In the genomic region with DNA sequence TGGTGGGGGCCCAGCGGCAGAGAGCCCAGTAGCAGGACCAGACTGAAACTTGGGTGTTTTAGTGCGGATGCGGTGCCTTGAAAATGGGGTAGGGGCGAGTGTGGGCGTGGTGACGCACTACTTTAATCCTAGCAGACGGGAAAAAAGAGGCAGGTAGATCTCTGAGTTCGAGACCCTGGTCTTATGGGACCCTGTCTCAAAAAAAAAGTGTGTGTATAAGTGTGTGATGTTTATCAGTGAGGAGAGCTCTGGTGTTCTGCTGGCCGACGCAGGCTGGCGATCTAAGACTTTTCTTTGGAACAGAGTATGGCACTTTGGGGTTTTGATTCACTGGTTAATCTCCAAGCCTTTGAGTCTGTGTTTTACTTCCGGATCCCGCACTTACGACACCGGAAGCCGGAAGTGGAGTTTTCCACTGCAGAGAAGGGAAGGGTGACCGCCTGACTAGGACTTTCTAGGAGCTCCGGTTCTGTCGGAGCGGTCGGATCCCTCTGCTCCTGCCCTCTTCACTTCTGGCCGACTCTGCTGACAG, we compare ENCODE assay signal across 8 mouse cellular contexts. TPM values are rescaled to one million over a fixed set of nuclear protein-coding genes. Genes with fewer than 3 reads are reported as not detected.
DNase-seq lines count a peak whose midpoint lies in the region; ATAC-seq and TF ChIP-seq lines count a peak whose summit lies in the region.

No protein-coding gene starts in this region.

- H3K4me1 ChIP-seq in cortical plate, adult 2 months (ENCODE audit: control insufficient read depth, insufficient read depth, low read length) = no peaks in the 10 kb centered on the region
- peaks cover 43% of the 10 kb centered on the region for H3K4me1 ChIP-seq in megakaryocyte, embryonic 14.5 days

- H3K27ac ChIP-seq in cortical plate, adult 2 months (ENCODE audit: insufficient read depth, low read length) = peak overlapping the region; percentile 93

- peak overlapping the region; percentile 86 for H3K4me3 ChIP-seq in cortical plate, adult 2 months (ENCODE audit: insufficient read depth, low read length)
- peak overlapping the region; percentile 94 for H3K4me3 ChIP-seq in megakaryocyte, embryonic 14.5 days (replicated peaks)

- no peak for TF ChIP-seq CTCF in cortical plate, adult 2 months (IDR thresholded peaks at IDR 0.05; ENCODE audit: extremely low read depth, insufficient read depth, low read length)

- peaks cover 53% of the 10 kb centered on the region for H3K36me3 ChIP-seq in megakaryocyte, embryonic 14.5 days (replicated peaks; ENCODE audit: low read length)

- TF ChIP-seq POLR2A in cortical plate, adult 2 months (IDR thresholded peaks at IDR 0.05; ENCODE audit: extremely low read depth, insufficient read depth, low read length) = peak; percentile 55

- 0 out of 2 replicates have a peak, but pooled peaks cover 7% of the 10 kb centered on the region for H3K9me3 ChIP-seq in megakaryocyte, embryonic 14.5 days

- ATAC-seq in activated CD4-positive, CD25-positive, alpha-beta regulatory T cell, adult 4 months = peak; percentile 63
- ATAC-seq in inflammation-experienced regulatory T-cells, adult 6 months = peak; percentile 71

- peak; percentile 64 for DNase-seq in gastrocnemius, postnatal 14 days
- peak; percentile 51 to 74 for DNase-seq in left cerebral cortex, adult 9 months (ENCODE audit: low spot score in 2 of 2)
- peak; percentile 74 to 85 for DNase-seq in right cerebral cortex, postnatal 10 days (ENCODE audit: low spot score in 2 of 2)
- peak; percentile 66 for DNase-seq in yolk sac, embryonic 10.5 days (ENCODE audit: low spot score)

- intact Hi-C loops in gastrocnemius, postnatal 14 days (cut with DNase I; ENCODE audit: low total_unique reads) = no loop called here

- H3K27me3 ChIP-seq in megakaryocyte, embryonic 14.5 days (replicated peaks) = peaks cover 25% of the 10 kb centered on the region

RNA-seq across cellular contexts. Expression of gene G6pdx, which starts 0.4 kb away (rescaled TPM):
- polyA plus RNA-seq in activated CD4-positive, CD25-positive, alpha-beta regulatory T cell, adult 4 months (2017; shearing (Covaris generic)) = 10 to 100 TPM; 31.7 to 37.7 TPM
- polyA plus RNA-seq in cortical plate, adult 2 months (2012; rRNA removed) = 27.4 and 31.2 TPM in 2 replicates
- total RNA-seq in gastrocnemius, postnatal 14 days (2021) = 1 to 10 TPM; 4.7 to 5.7 TPM
- polyA plus RNA-seq in inflammation-experienced regulatory T-cells, adult 6 months (2017; shearing (Covaris generic)) = 10 to 100 TPM; 25.4 to 32.9 (median 31.4) TPM
- 5.2 and 16.4 TPM in 2 replicates for polyA plus RNA-seq in megakaryocyte, embryonic 14.5 days (2012; ENCODE audit: insufficient read depth, low replicate concordance)

RNA-seq across cellular contexts. Expression of gene Ikbkg, which starts 36.3 kb away (rescaled TPM):
- polyA plus RNA-seq in activated CD4-positive, CD25-positive, alpha-beta regulatory T cell, adult 4 months (2017; shearing (Covaris generic)) = 10 to 100 TPM; 35.4 to 38.5 TPM
- 21.3 and 22.1 TPM in 2 replicates for polyA plus RNA-seq in cortical plate, adult 2 months (2012; rRNA removed)
- 10 to 100 TPM; 21.9 to 23.5 TPM for total RNA-seq in gastrocnemius, postnatal 14 days (2021)
- 10 to 100 TPM; 34.9 to 43.6 (median 39.3) TPM for polyA plus RNA-seq in inflammation-experienced regulatory T-cells, adult 6 months (2017; shearing (Covaris generic))
- 16.4 and 19.2 TPM in 2 replicates for polyA plus RNA-seq in megakaryocyte, embryonic 14.5 days (2012; ENCODE audit: insufficient read depth, low replicate concordance)

RNA-seq across cellular contexts. Expression of gene Fam3a, which starts 36.3 kb away (rescaled TPM):
- 10 to 100 TPM; 17.6 to 27.2 TPM for polyA plus RNA-seq in activated CD4-positive, CD25-positive, alpha-beta regulatory T cell, adult 4 months (2017; shearing (Covaris generic))
- 31.6 TPM in 2 replicates for polyA plus RNA-seq in cortical plate, adult 2 months (2012; rRNA removed)
- total RNA-seq in gastrocnemius, postnatal 14 days (2021) = 10 to 100 TPM; 14.1 to 17.7 TPM
- 10 to 100 TPM; 15.0 to 30.8 (median 30.5) TPM for polyA plus RNA-seq in inflammation-experienced regulatory T-cells, adult 6 months (2017; shearing (Covaris generic))
- 4.0 and 8.8 TPM in 2 replicates for polyA plus RNA-seq in megakaryocyte, embryonic 14.5 days (2012; ENCODE audit: insufficient read depth, low replicate concordance)

RNA-seq across cellular contexts. Expression of gene Gm6880, which starts 51.8 kb away (rescaled TPM):
- not detected for polyA plus RNA-seq in activated CD4-positive, CD25-positive, alpha-beta regulatory T cell, adult 4 months (2017; shearing (Covaris generic))
- not detected in 2 replicates for polyA plus RNA-seq in cortical plate, adult 2 months (2012; rRNA removed)
- not detected for total RNA-seq in gastrocnemius, postnatal 14 days (2021)
- not detected for polyA plus RNA-seq in inflammation-experienced regulatory T-cells, adult 6 months (2017; shearing (Covaris generic))
- polyA plus RNA-seq in megakaryocyte, embryonic 14.5 days (2012; ENCODE audit: insufficient read depth, low replicate concordance) = not detected in 2 replicates

RNA-seq across cellular contexts. Expression of gene Slc10a3, which starts 56.2 kb away (rescaled TPM):
- polyA plus RNA-seq in activated CD4-positive, CD25-positive, alpha-beta regulatory T cell, adult 4 months (2017; shearing (Covaris generic)) = 10 to 100 TPM; 22.4 to 34.2 TPM
- 4.2 and 5.2 TPM in 2 replicates for polyA plus RNA-seq in cortical plate, adult 2 months (2012; rRNA removed)
- 1 to 10 TPM; 3.9 to 4.1 TPM for total RNA-seq in gastrocnemius, postnatal 14 days (2021)
- polyA plus RNA-seq in inflammation-experienced regulatory T-cells, adult 6 months (2017; shearing (Covaris generic)) = 10 to 100 TPM; 18.1 to 31.3 (median 27.1) TPM
- polyA plus RNA-seq in megakaryocyte, embryonic 14.5 days (2012; ENCODE audit: insufficient read depth, low replicate concordance) = 1.9 and 3.3 TPM in 2 replicates

Comparison
In these comparisons a context has a peak if more than half of its experiments do, and no peak if none do; other contexts are left out.
1. Peak in every context shown above with its lines: DNase-seq, ATAC-seq, H3K4me3 ChIP-seq and H3K27ac ChIP-seq.